Mouse (Mus musculus) Muller cell, postnatal 12 days (primary cell): ENCODE results near the gene Caps2.
"Not testable (repeated sequence)": the region's sequence is repeated elsewhere in the genome, so short reads cannot be mapped to it uniquely, and the experiment has no call there.

Source experiments
- DNase-seq: peaks from one replicate; pipeline ENCODE4 v3.0.0-alpha.2; 2015; ENCODE audit errors: inconsistent ontology term

Caps2 gene

DNA sequence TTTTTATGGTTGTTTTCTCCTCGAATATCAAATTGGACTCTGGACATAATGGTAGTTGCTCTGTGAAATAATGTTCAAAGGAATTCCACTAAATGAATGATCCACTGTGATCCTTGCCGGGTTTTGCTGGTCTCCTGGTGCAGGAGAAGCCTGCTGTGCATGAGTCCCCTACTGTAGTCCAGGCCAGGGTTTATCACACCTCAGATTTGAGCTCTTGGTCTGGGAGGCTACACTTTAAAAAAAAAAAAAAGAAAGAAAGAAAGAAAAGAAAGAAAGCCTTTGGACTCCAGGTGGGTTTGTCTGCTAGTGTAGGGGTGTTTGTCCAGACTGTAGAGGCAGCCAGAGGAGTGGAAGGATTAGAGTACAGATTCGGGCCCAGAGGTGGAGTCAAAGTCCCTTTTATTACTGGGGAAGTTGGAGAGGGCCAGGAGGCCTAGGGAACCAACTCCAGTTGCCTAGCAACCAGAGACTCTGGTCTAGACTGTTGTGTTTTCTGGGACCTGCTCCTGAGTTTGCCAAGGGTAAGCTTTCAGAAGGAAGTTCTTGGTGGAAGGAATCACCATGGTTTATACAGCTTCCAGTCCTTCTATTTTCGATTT is at the start of gene Caps2:
Gene Caps2 (plus strand): TSS at position 454 of the 599 bp plus-strand sequence.
- peak; percentile 61 for DNase-seq

DNA sequence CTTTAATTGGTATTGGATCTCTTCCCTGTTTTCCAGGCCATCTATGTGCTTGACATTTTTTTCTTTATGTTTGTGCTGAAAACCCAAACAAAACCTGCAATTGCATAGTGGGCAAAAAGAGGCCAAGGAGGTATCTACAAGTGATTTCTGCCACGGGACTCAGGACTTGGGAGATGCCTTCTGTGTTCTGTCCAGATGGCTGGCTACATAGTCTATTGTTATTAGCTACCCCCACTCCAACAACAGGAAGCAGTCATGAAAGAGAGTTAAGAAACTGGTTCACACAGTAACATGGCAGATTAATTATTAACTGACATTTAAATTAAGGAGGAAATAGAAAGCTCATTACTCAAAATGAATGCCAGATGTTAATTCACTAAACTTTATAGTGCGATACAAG is 38.3 kb upstream of the Caps2 start:
- not testable (repeated sequence) for DNase-seq

DNA sequence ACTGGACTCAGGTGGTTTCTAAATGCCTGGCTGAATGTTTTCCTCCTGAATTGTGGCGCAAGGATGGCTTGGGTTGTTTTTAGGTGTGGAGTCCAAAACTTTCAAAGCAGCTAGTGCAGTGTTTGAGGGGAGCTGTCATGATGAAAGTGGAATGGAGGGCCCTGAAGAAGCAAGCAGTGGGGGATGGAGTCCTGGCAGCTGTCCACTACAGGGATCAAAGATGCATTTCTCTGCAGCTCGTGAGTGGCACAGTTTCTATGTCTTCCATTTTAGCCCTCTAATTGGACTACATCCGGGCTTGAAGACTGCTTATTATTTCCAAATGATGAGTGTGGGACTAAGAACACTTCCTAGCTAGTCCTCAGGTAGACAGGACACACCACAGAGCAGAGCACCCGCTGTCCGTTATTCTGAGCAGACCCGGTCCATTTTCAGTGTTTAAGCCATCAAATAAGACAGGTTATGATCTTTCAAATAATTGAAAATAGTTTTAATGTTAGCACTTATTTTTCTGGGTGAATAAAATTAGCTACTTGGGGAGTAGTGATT is 35.7 kb upstream of the Caps2 start:
- DNase-seq = not testable (repeated sequence)

DNA sequence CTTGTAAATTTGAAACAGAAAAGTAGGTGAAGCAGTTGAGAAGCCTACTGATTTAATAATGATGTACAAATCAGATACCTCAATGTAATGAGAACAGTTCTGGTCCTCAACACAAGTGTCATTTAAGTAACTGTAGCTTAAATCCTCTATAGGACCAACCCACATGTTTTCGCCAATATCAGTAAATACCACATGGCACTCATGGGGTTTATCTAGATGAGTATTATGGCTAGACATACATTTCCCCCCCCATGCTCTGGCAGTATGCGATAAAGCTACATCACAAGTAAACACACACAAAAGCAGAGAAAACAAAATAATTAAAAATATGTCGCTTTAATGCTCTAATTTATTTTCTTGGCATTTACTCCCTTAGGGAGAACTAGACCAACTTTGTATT is 31.2 kb upstream of the Caps2 start:
- no peak for DNase-seq

DNA sequence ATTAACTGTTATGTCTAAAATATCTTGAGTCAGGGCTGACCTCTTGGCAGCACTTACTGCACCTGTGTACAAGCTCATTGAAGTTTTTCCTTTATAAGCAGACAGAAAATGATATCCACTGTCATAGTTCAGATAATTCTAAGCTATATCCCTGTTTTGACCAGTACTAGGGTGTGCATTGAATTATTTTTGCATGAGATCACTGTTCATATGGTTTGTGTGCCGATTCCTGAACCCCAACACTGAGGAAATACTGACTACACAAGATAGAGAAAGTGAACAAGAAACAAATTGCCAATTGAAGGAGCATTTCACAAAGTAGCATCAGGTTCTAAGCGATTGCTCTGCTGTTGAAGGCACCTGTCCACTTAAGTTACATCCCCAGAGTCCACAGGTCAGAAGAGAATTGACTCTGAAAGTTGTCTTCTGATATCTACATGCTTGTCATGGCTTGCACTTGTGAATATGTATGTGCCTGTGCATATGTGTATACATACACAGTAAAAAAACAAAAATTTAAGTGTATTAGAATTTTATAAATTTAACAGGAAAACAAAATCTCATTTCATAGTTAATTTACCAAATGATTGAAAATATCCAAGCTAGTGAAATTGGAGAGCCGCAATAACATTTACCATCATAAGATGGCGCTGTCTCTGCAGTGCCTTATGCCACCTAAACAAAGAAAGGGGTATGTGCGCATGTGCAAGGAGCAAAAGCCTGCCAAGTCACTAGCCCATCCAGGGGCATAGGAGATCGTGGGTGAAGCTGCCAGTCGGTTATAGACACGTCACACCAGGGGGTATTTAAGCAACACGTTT is 25.2 kb upstream of the Caps2 start:
- peak; percentile 46 for DNase-seq

DNA sequence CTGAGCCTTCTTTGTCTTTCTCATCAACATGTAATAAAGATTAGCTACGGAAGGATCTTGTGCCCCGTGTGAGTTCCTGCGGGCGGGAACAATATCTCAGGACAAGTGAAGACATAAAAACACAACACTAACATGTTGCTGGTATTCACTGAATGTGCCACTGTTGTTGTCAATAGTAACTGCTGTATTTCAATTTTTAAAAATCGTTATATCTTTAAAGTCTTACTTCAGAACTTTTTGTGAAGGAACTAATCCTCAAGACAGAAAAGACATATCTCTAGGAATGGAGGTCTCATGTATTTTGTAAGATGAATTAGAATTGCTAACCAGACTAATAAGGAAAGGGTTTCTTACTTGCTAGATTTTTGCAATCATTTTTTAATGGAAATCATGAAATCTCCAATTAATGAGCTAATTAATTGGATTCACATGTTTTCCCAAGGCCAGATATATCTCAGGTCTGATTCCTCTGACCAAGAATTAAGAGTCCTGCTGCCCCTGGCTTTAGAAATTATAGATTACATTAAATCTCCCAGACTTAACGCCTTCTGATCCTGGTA is 24.5 kb upstream of the Caps2 start:
- DNase-seq = no peak

DNA sequence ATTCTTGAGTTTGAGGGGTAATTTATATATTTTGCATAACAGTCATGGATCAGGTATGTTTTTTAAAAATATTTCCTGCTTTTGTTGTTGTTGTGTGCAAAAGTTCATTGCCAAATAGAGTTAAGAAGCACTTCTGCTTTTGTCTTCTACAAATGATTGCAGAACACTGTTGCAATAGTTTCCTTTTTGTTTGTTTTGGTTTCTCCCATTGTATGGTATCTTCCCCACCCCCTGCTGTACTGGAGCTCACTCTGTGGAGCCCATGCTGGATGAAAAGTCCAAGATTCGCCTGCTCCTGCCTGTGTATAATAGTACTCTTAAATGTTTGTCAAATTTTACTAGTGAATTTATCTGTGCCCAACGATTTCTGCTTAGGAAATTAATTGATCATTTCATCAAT is 23.6 kb upstream of the Caps2 start:
- DNase-seq = no peak

DNA sequence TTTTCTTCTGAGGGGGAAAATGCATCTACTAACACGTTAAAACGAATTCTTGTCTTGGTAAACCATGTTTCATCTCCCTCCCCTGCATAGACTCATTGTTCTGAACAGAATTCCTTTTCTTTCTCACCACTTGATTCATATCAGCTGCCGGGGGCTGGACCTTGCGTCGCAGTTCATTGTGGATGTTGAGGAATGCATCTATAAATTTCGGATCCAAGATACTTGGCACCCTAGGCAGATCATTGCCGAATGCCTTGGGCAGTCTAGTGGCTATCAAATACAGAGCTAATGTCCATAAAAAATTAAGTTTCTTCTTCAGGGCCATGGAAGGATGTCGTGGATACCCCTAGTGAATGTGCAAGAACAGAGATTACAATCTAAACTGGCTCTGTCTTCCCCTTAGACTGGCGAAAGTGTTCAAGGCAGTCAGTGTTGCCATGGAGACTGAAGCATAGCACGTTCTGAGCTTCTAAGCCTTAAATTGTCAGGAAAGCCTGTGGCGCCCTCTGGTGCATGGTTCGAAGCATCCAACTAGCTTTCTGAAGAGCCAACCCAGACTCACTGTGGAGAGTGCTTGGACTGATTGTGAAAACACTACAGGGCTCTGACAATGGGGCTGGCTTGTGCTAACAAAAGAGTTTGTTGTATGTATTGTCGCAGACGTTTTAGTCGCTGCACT is 3.4 kb upstream of the Caps2 start, which contains the start of gene Glipr1l3:
Gene Glipr1l3 (minus strand): TSS at position 446 of the 679 bp plus-strand sequence.
- peak; percentile 84 for DNase-seq

DNA sequence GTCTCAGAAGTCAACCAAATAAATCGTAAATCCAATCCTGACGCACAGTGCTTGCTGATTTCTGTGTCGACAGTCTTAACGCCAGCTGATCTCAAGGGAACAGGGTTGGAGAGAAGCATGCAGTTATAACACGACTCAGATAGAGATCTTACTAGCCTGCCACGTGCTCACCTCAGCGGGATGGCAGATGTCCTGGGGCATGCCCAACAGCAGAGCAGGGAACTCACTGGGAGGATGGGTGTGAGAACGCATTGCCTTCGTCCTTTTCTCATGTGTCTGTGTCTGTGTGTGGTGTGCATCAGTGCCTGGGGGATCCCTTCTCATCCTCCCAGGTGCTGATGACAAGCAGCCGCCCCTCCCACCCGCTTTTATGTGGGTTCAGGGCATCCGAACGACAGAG is 13.6 kb downstream of the Caps2 start:
- DNase-seq = not testable (repeated sequence)

DNA sequence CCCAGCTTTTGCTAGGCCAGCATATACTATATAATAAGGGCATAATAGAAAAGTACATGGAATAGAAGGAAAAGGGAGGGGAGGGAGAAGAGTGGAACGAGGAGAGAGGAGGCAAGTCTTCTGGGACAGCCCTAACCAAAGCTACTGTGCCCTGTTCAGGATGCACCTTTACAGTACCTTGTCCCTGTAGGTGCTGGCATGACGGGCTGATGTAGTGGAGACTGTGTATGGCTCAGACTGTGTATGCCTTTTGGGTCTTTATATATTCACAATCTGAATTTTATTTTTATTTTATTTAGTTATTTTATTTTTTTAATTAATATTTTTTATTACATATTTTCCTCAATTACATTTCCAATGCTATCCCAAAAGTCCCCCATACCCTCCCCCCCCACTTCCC is 30.5 kb downstream of the Caps2 start:
- DNase-seq = not testable (repeated sequence)

DNA sequence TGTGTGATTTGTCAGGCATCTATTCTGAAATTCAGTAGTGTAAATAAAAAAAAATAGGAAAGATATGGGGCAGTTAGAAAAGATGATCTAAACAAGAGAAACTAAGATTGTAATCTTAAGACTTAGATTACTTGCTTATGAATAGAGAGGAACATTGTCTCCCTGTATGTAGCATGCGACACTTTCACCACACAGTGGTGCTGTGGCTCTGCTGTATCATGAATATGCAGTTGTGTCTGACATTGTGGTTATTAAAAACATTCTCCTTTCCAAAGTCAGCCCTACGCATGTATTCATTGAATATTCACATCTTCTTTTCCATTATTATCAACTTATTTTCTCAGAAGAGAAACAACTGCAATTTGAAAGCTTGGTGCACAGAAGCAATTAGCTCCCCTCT is 40.0 kb downstream of the Caps2 start:
- DNase-seq = peak; percentile 19

DNA sequence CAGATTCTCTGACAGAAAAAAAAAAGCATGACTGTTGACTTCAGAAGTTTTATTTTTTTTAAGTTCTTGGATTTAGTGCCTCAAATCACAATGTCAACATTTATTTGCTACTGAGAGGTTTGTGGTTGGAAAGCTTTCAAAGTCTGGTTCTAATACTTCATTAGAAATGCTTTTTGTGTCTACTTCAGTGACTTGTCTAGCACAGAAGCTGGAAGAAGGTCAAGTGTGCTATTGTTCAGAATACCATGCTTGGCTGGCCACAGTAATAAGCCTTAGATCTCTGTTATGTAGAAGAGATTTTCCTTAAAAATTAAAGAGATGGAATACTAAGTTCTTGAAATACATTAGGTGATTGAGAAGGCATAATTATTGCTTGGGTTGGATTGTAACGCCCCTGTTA is 63.7 kb downstream of the Caps2 start:
- DNase-seq = peak; percentile 19

DNA sequence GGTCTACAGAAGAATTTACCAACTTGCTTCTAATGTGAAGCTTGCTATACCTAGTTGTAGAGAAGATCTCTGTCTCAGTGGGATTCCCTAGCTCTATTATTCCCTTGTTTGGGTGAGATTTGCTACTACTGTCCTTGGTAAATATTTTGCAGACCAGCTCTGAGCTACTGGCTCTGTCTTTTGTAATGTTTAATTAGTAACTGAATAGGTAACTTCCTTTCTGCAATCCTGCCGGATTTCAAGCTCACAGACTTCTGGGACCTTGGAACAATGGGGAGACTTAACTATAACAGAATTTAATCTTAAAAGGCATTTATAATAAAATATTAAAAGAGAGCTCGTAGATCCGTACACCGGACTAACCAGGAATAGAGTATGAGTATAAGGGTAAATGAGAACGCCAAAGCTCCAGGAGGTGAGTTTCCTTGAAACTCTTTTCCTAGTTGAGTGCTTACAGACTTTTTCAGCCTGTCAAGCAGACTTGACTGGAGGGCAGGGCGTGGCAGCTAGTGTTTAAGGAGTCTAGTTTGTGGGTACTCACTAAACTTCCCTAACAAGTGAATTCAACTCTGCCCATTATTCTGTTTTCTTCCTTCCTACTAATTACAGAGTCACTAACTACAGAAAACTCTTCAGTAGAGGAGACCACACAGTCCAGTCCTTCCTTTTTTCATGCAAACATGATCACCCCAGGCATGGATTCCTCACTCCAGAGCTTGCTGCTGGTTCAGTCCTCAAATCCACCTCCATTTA is 65.8 kb downstream of the Caps2 start:
- not testable (repeated sequence) for DNase-seq

DNA sequence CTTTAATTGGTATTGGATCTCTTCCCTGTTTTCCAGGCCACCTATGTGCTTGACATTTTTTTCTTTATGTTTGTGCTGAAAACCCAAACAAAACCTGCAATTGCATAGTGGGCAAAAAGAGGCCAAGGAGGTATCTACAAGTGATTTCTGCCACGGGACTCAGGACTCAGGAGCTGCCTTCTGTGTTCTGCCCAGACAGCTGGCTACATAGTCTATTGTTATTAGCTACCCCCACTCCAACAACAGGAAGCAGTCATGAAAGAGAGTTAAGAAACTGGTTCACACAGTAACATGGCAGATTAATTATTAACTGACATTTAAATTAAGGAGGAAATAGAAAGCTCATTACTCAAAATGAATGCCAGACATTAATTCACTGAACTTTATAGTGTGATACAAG is 69.3 kb downstream of the Caps2 start:
- DNase-seq = not testable (repeated sequence)

DNA sequence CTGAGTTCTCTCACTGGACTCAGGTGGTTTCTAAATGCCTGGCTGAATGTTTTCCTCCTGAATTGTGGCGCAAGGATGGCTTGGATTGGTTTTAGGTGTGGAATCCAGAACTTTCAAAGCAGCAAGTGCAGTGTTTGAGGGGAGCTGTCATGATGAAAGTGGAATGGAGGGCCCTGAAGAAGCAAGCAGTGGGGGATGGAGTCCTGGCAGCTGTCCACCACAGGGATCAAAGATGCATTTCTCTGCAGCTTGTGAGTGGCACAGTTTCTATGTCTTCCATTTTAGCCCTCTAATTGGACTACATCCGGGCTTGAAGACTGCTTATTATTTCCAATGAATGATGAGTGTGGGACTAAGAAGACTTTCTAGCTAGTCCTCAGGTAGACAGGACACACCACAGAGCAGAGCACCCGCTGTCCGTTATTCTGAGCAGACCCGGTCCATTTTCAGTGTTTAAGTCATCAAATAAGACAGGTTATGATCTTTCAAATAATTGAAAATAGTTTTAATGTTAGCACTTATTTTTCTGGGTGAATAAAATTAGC is 72.0 kb downstream of the Caps2 start:
- not testable (repeated sequence) for DNase-seq

DNA sequence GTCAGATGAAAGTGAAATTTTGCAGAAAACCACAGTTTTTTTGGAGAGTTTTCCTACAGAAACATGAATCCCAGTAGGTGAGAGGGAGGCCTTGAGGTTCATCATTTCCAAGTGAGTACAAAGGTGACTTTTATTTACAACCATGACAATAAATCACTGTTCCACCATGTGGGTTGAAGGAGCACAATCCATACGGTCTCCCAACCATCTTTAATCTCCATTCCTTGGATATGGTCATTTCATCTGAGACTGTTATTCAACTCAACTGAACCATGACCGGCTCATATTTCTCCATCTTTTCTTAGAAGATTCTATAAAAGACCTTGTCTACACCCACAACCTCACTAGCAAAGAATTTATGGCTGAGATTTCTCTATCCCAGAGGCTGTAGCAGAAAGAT is 84.9 kb downstream of the Caps2 start:
- no peak for DNase-seq

DNA sequence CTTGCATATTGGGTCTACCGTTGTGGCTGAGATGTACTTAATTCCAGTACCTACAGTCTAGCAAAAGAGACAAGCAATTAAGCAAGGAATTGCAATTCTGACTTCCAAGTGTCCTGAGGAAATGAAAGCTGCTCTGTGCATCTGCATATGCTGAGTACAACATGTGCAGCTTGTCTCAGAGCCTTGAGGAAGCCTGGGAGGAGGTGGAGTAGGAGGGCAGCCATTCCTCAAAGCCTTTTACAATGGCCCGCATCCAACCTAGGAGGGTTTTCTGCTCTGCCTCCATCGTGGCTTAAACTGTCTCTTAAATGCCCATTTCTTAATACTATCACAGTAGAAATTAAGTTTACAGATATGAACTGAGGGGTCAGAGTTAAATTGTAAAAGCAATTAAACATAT is 100.0 kb downstream of the Caps2 start:
- DNase-seq = no peak
